Mouse (Mus musculus) neural tube, embryonic 12.5 days (tissue): ENCODE data around the gene Tgfbr2. TPM values are rescaled to one million over a fixed set of nuclear protein-coding genes. Genes with fewer than 3 reads are reported as not detected.

Source experiments
- ATAC-seq: fragments of 200-750 bp; cut with Nextera tagmentation; 2 replicates; pipeline ENCODE4 v1.8.0; 2017; ENCODE audit warnings: low read depth, mild to moderate bottlenecking, moderate TSS enrichment, moderate library complexity; ENCODE audit not compliant: low FRiP score
- H3K27ac ChIP-seq: fragments of 300-500 bp; sonication (generic); 2 replicates; pipeline ENCODE4 v1.5.1; 2016
- H3K27me3 ChIP-seq: fragments of 300-500 bp; sonication (generic); replicated peaks from 2 replicates; pipeline ENCODE4 v1.6.1; 2016; ENCODE audit warnings: mild to moderate bottlenecking
- H3K36me3 ChIP-seq: fragments of 300-500 bp; sonication (generic); 2 replicates; pipeline ENCODE4 v1.6.1; 2016; ENCODE audit warnings: mild to moderate bottlenecking
- H3K4me1 ChIP-seq: fragments of 300-500 bp; sonication (generic); 2 replicates; pipeline ENCODE4 v1.6.1; 2016
- H3K4me2 ChIP-seq: fragments of 300-500 bp; sonication (generic); replicated peaks from 2 replicates; pipeline ENCODE4 v1.6.1; 2016; ENCODE audit warnings: mild to moderate bottlenecking
- H3K4me3 ChIP-seq: fragments of 300-500 bp; sonication (generic); 2 replicates; pipeline ENCODE4 v1.5.1; 2016
- H3K9ac ChIP-seq: fragments of 300-500 bp; sonication (generic); 2 replicates; pipeline ENCODE4 v1.6.1; 2016; ENCODE audit warnings: mild to moderate bottlenecking
- H3K9me3 ChIP-seq: fragments of 300-500 bp; sonication (generic); 2 replicates; pipeline ENCODE4 v1.6.1; 2016; ENCODE audit warnings: mild to moderate bottlenecking
- WGBS: fragments of 180-500 bp; shearing (Covaris S2); methylation state at CpG from one replicate; pipeline ENCODE4 v1.1.7; 2016; 5-methylcytosine and 5-hydroxymethylcytosine counted together
- polyA plus RNA-seq: library from polyadenylated mRNA; unstranded; fragments of >200 nt; fragmentation: Nextera tagmentation; extraction: Ambion mirVana; gene quantifications from 2 replicates; pipeline ENCODE4 v1.2.1, GENCODE M21; 2016

Gene Tgfbr2
- polyA plus RNA-seq, 1 experiment from 2014 or later, result 14.4 TPM

DNA sequence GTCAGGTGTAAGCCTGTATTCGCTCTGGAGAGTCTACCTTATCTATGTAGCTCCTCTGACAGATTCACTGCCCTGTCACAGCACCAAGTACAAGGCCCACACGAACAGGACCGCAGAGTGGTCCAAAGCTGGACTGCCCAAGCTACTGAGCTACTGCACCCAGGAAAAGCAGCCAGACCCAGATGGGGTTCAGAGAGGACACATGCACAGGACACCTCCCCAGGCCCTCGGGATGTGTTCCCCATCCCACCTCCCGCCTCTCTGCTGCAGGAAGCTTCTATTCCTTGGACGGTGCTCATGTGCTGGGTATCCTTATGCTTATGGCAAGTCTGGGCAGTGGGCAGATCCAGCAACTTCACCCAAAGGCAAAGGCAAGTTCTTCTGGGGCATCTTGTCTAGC is 34.7 kb downstream of the Tgfbr2 start:
- WGBS, result 98% methylated on average over 6 of the region's 6 CpGs
- H3K36me3 ChIP-seq, result no peaks in the 10 kb centered on the region
- no peak overlapping the region for H3K4me3 ChIP-seq
- ATAC-seq, result no peak
- H3K27me3 ChIP-seq, result no peaks in the 10 kb centered on the region
- no peak overlapping the region for H3K4me2 ChIP-seq
- no peak overlapping the region for H3K27ac ChIP-seq
- H3K9me3 ChIP-seq, result no peaks in the 10 kb centered on the region
- peaks cover 4% of the 10 kb centered on the region; the same call in 1 of the 2 replicates for H3K4me1 ChIP-seq
- no peak overlapping the region for H3K9ac ChIP-seq

DNA sequence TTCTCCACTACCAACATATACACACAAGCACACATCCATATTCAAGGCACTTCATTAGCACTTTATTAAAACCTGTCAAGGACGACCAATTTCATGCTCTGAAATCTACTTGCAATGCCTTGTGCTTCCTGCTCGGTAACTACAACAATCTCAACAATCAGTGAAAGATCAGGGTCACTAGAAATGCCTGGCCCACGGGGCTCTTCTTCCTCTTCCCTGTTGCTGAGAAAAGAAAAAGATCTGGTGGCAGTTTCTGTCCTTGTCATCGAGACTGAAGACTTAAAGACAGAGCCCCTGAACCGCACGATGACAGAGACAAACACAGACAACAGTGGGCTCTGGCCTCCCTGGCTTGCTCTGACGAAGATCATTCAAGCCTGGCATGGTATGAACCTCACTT is 35.6 kb downstream of the Tgfbr2 start:
- H3K36me3 ChIP-seq, result no peaks in the 10 kb centered on the region
- H3K27ac ChIP-seq, result no peak overlapping the region
- peaks cover 4% of the 10 kb centered on the region; the same call in 1 of the 2 replicates for H3K4me1 ChIP-seq
- no peaks in the 10 kb centered on the region for H3K9me3 ChIP-seq
- no peak for ATAC-seq
- H3K9ac ChIP-seq, result no peak overlapping the region
- H3K4me3 ChIP-seq, result no peak overlapping the region
- 82% methylated on average over 7 of the region's 7 CpGs for WGBS
- no peak overlapping the region for H3K4me2 ChIP-seq
- H3K27me3 ChIP-seq, result no peaks in the 10 kb centered on the region

DNA sequence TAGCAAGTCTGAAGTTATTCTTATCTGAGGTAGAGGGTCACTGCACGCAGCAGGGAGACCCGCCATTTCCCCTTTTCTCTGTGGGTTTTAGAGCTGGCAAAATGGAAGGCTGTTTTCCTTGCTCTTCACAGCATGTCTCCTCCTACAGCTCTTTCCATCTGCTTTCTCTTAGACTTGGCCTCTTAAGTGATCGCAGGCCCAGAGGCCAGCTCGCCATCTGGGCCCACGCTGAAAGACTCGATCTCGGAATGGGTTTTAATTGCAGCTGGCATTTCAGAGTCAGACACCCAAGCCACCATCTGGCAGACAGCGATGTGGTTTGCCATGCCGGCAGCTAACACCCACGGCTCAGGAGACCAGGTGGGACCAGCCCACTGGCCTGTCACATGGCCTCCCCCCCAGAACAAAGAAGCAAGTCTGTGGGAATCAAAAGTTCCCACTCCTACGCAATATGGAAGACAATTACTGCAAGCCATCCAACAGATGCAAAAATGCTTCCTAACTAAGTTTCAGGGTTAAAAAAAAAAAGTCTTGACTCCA is 36.5 kb downstream of the Tgfbr2 start:
- WGBS, result 47% methylated on average over 11 of the region's 11 CpGs
- H3K4me1 ChIP-seq, result peaks cover 4% of the 10 kb centered on the region; the same call in 1 of the 2 replicates
- no peak overlapping the region for H3K4me3 ChIP-seq
- H3K27me3 ChIP-seq, result no peaks in the 10 kb centered on the region
- no peak overlapping the region for H3K27ac ChIP-seq
- H3K9ac ChIP-seq, result no peak overlapping the region
- H3K4me2 ChIP-seq, result no peak overlapping the region
- ATAC-seq, result peak; percentile 41; the same call in 1 of the 2 replicates
- H3K9me3 ChIP-seq, result no peaks in the 10 kb centered on the region
- H3K36me3 ChIP-seq, result no peaks in the 10 kb centered on the region

DNA sequence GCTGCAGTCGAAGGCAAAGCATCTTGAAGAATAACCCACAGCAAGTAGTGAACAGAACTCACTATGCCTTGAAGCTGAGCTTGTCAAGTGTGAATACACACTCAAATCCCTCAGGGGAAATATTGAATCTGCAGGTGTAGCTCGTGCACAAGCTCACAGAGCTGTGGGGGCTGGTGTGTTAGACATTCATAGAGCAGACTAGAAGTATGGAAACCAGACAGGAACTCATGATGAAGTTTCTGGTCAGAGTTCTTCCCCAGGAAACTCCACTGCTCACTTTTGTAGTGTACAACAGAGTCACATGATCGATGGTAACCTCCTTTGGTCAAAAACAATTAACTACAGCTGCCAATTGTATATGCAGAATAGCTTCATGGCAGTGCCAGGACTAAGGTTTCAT is 37.5 kb downstream of the Tgfbr2 start:
- ATAC-seq, result no peak
- no peaks in the 10 kb centered on the region for H3K27me3 ChIP-seq
- no peak overlapping the region for H3K27ac ChIP-seq
- 84% methylated on average over 3 of the region's 3 CpGs for WGBS
- H3K36me3 ChIP-seq, result no peaks in the 10 kb centered on the region
- no peak overlapping the region for H3K9ac ChIP-seq
- H3K4me2 ChIP-seq, result no peak overlapping the region
- H3K4me1 ChIP-seq, result peaks cover 4% of the 10 kb centered on the region; the same call in 1 of the 2 replicates
- H3K9me3 ChIP-seq, result no peaks in the 10 kb centered on the region
- no peak overlapping the region for H3K4me3 ChIP-seq

DNA sequence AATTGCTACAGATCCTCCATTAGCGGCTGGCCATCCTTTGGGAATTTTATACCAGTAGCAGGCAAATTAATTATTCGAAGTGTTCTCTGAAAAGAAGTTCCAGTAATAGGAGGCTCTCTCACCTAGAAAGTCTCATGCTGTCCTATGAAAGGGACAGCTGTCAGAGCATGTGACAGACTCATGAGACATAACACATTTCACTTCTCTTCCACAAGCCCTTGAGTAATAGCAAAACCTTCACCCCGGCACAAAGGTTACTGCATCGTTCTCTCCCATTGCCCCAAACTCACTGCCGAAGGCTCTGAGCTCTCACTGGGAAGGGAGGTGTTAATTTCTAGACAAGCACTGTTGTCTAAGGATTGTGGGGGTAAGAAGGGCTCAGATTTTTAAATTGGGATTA is 38.3 kb downstream of the Tgfbr2 start:
- WGBS, result 84% methylated on average over 5 of the region's 5 CpGs
- H3K9ac ChIP-seq, result no peak overlapping the region
- no peak overlapping the region for H3K4me2 ChIP-seq
- ATAC-seq, result no peak
- peaks cover 4% of the 10 kb centered on the region; the same call in 1 of the 2 replicates for H3K4me1 ChIP-seq
- no peak overlapping the region for H3K27ac ChIP-seq
- no peaks in the 10 kb centered on the region for H3K27me3 ChIP-seq
- no peaks in the 10 kb centered on the region for H3K36me3 ChIP-seq
- H3K4me3 ChIP-seq, result no peak overlapping the region
- no peaks in the 10 kb centered on the region for H3K9me3 ChIP-seq

DNA sequence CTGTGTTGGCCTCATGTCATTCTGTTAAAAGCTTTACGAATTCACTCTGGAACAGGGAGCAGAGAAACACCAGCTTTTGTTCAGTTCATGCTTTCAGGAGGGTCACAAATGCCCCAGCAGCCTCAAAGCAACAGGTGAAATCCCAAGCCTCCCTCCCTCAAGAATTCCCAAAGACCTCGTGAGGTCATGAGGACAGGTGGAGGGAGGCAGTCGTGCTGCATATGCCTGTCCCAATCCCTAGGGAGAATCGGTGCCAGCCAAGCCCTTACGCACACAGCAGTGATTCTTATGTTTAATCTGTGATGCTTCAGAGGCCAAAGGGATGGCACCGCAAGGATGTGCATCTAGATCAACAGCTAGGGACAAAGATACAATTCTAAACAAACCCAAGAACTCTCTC is 39.0 kb downstream of the Tgfbr2 start:
- H3K27ac ChIP-seq, result no peak overlapping the region
- no peaks in the 10 kb centered on the region for H3K27me3 ChIP-seq

DNA sequence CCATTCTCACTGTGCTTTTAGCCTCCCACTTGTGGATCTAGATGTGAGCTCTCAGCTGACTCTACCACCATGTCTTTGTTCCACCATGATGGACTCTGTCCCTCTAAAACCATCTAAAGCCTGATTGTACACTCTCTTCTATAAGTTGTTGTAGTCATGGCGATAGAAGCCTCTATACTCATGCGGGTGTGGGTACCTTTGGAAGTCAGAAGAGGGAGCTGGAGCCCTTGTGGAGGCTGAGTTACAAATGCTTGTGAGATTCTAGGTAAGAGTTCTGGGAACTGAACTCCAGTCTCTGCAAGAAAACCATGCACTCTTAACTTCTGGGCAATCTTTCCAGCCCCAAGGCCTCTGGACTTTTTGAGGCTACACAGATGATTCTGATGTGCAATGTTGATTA is 40.7 kb downstream of the Tgfbr2 start:
- Histone ChIP-seq H3K27me3 (no peaks in the 10 kb centered on the region), H3K27ac (no peak overlapping the region), H3K9ac (no peak overlapping the region), H3K36me3 (no peaks in the 10 kb centered on the region), H3K4me2 (no peak overlapping the region), H3K9me3 (no peaks in the 10 kb centered on the region), H3K4me3 (no peak overlapping the region), H3K4me1 (peaks cover 4% of the 10 kb centered on the region; the same call in 1 of the 2 replicates)
- ATAC-seq, result no peak
- 94% methylated on average over 2 of the region's 2 CpGs for WGBS

More for the DNA sequence above, 39.0 kb downstream of the Tgfbr2 start:
- Histone ChIP-seq H3K9ac (no peak overlapping the region), H3K9me3 (no peaks in the 10 kb centered on the region), H3K4me3 (no peak overlapping the region), H3K4me2 (no peak overlapping the region), H3K36me3 (no peaks in the 10 kb centered on the region), H3K4me1 (peaks cover 4% of the 10 kb centered on the region; the same call in 1 of the 2 replicates)
- no peak for ATAC-seq
- 81% methylated on average over 6 of the region's 6 CpGs for WGBS

DNA sequence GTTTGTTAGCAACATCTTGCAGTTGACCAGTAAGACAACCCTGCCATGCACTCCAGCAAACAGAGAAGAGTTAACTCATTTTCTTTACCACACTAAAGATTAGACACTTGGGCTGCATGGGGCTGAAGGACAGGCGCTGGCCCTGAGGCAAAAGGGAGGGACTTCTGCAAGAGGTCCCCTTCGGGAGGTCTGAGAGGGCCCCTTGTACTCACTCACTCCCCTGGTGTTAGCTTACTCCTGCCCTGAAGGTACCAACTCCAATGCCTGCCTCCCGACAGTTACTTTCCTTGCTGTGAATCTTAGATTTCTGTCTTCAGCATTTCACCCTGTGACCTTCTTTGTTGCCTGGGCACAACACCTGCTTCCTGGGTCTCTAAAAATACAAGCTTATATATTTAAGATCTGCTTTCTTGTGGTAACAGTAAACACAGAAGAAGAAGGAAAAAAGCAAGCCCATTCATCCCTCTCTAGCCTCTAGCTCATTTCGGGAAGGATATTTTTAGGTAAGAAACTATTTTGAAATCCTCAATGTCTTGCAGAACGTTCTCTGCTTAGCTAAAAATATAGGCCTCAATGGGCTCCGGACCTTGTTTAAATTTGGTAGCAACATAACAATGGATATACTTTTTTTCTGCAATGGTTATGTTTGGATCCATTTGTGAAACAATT is 41.7 kb downstream of the Tgfbr2 start:
- Histone ChIP-seq H3K4me1 (0 out of 2 replicates have a peak, but pooled peaks cover under 1% of the 10 kb centered on the region), H3K9me3 (no peaks in the 10 kb centered on the region), H3K27ac (no peak overlapping the region), H3K27me3 (no peaks in the 10 kb centered on the region), H3K4me2 (no peak overlapping the region), H3K36me3 (no peaks in the 10 kb centered on the region), H3K4me3 (no peak overlapping the region), H3K9ac (no peak overlapping the region)
- WGBS, result 80% methylated on average over 6 of the region's 6 CpGs
- ATAC-seq, result no peak

DNA sequence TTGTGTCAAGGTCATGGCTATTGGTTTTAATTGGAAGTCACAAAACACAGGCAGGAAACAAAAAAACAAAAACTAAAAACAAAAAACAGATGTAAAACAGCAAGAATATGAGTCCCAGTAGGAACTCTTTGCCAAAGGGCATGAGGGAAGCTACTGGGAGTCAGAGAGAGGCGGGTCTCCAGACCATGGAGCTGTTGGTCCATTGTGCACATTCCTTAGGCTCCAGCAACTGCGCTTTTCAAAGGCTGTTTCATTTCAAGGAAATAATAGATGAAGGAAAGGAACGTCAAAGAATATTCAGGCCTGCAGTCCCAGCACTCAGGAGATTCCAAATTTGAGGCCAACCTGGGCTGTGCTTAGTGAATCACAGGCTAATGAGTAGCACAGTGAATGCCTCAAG is 46.3 kb downstream of the Tgfbr2 start:
- Histone ChIP-seq H3K27ac (no peak overlapping the region), H3K36me3 (no peaks in the 10 kb centered on the region), H3K9me3 (no peaks in the 10 kb centered on the region), H3K4me2 (no peak overlapping the region), H3K4me3 (no peak overlapping the region), H3K4me1 (no peaks in the 10 kb centered on the region), H3K27me3 (no peaks in the 10 kb centered on the region), H3K9ac (no peak overlapping the region)
- 67% methylated on average over 3 of the region's 3 CpGs for WGBS
- no peak for ATAC-seq

DNA sequence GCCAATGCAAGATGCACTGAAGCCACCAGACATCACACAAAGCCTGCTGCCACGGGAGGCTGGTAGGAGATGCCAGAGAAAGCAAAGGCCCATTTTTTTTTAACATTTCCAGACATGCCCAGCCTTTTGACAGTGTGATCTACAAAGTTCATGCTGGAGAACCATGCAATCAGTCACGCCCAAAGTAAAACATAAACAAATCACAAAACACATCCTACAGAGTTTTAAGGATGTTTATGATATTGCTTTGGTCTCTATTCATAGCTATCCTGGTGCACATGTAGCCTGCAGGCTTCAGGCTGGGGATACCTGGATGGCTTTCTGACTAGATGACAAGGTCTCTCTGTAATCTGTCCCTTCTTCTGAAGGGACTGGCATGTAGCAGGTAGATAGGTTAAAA is 46.8 kb downstream of the Tgfbr2 start:
- no peaks in the 10 kb centered on the region for H3K9me3 ChIP-seq
- H3K4me3 ChIP-seq, result no peak overlapping the region
- H3K27me3 ChIP-seq, result no peaks in the 10 kb centered on the region
- 87% methylated on average over 2 of the region's 2 CpGs for WGBS
- no peak overlapping the region for H3K27ac ChIP-seq
- H3K4me2 ChIP-seq, result no peak overlapping the region
- no peak for ATAC-seq
- H3K36me3 ChIP-seq, result no peaks in the 10 kb centered on the region
- H3K9ac ChIP-seq, result no peak overlapping the region
- H3K4me1 ChIP-seq, result no peaks in the 10 kb centered on the region

DNA sequence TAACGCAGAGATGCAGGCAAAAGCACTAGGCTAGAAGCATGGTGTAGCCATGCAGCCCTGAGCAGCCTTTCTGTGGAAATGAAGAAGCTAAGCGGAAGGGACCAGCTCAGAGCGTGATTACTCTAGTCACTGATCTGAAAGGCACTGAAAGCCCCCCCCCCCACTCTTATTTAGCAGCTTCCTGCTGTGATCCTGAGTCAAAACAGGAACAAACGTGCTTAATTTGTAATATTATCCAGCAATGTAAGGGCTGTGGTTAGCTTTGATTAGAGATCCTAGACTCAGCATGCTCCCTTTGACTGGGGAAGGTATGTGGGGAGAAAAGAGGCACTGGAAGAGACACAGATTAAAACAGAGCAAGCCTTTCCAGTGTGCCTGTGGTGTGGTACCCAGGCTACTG is 48.7 kb downstream of the Tgfbr2 start:
- Histone ChIP-seq H3K27me3 (no peaks in the 10 kb centered on the region), H3K4me3 (no peak overlapping the region), H3K9me3 (no peaks in the 10 kb centered on the region), H3K36me3 (no peaks in the 10 kb centered on the region), H3K4me2 (no peak overlapping the region), H3K4me1 (no peaks in the 10 kb centered on the region), H3K27ac (no peak overlapping the region), H3K9ac (no peak overlapping the region)
- 69% methylated on average over 4 of the region's 4 CpGs for WGBS
- no peak for ATAC-seq

DNA sequence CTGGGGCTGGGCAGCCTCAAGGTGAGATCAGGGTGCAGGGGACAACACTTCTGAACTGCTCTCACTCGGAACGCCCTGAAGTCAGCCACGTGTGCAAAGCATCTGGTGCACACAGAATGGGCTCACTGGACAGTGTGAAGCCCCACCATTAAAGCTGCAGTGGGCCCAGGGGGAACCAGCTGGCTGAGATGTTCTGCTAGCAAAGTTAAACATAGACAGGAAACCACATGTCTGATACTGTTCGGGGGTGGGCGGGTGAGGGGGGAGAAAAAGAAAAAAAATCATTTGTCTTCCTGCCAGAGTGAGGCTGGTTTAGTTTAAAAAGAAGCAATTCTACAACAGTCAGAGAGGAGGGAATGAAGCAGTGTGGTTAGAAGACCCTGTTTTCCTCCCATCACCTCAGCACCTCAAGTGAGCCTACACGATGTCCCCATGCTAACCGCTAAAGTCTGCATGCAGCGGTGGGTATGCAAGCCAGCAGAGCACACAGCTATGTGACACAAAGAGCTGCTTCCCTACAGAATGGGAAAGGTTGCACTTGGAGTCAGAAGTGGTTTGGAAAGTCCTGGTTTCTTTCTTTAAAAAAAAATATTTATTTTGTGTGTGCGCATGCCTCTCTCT is 52.1 kb downstream of the Tgfbr2 start:
- no peak for ATAC-seq
- Histone ChIP-seq H3K4me2 (no peak overlapping the region), H3K4me1 (no peaks in the 10 kb centered on the region), H3K36me3 (no peaks in the 10 kb centered on the region), H3K9ac (no peak overlapping the region), H3K27ac (no peak overlapping the region), H3K9me3 (no peaks in the 10 kb centered on the region), H3K4me3 (no peak overlapping the region), H3K27me3 (no peaks in the 10 kb centered on the region)
- whole genome bisulfite sequencing, result 68% methylated on average over 9 of the region's 9 CpGs
